Mouse (Mus musculus): ENCODE measurements around the gene Map7d1.

DNA sequence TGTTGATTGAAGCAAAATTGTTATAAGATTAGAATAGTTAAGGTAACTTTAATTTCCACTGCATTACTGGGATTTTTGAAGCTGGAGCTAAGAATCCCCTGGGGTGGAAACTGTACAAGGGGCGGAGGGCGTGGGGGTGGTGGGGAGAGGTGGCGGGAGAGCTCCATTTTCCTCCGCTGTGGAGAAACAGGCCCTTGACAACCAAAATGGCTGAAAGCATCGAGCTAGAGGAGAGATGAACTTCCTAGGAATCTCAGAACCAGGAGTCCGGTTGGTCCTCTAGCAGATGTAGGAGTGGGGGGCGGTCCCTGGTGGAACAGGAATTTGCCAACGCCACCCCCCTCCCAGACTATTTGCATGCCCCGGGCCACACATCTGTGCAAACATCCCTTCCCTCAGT, 25.6 kb upstream of the Map7d1 start:
- TF ChIP-seq POLR2A (IDR thresholded peaks at IDR 0.05; ENCODE audit: low read depth, low read length) (no peak), CTCF (IDR thresholded peaks at IDR 0.05; ENCODE audit: extremely low read depth, insufficient read depth, insufficient read length, insufficient replicate concordance) (no peak)
